Mouse (Mus musculus) thymus, adult 18-20 months (tissue): ENCODE results near the gene Il17rd.
A peak's percentile ranks its signal among the peaks of the same experiment; 100 is the strongest.

ENCODE experiments used
- DNase-seq, 2 experiments: peaks; one replicate each; pipeline ENCODE4 v3.0.0; 2022; ENCODE audit warnings: mixed read lengths in 2 of 2

The Il17rd gene

DNA sequence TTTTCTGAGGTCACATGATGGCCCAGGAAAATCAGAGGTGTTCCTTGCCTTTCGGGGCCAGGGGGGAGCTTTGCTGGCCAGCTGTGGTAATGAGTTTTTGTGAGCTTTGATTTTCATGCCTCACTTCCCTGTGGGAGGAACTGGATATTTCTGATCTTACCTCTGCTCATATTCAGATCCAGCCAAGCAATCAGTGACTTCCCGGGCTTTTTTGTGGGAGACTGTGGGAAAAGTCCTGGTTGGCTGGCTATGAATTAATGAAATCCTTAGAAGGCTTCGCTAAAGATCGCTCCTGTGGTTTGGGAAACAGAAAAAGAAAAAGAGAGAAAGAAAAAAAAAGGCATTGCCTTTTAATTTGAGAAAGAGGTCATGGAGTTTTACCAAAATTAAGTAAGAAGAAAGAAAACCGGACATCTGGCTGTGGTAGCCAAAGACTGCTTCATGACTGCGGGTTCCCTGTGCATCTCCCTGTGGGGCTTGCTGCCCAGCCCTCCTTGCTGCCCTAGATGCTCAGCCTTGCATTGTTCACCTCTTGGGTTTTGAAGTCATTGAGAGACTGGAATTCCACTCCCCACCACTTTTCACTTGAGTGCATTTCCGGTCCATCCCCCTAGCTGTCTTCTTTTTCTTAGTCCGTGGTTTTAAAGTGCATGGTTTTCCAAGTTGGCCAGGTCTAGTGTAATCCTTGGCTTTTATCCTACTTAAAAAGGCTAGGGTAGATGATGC is 9.7 kb downstream of the Il17rd start:
- no peak for DNase-seq

DNA sequence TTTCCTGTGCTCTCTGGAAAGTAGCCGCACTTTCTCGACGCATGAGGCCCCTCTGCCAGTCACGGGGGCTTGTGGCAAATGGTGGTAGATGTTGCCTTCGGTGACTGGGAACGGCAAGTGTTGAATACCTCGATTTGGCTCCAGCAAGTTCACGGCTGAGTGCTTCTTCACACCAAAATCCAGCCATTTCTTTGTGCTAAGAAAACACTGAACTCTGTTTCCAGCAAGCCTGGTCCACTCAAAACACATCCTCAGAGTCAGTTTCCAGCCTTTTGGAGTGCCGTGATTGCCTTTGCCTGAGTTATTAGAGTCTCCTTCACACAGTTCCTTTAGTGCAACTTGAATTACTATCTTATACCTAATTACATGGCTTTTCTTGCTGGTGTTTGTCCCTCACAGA is 11.3 kb downstream of the Il17rd start:
- no peak for DNase-seq

GRCm38 (mm10) chr14:27050560-27051510 is 12.1 kb downstream of the Il17rd start:
- DNase-seq = no peak

GRCm38 (mm10) chr14:27051511-27051895 is 12.8 kb downstream of the Il17rd start:
- DNase-seq = no peak

GRCm38 (mm10) chr14:27058535-27059223 is 19.9 kb downstream of the Il17rd start:
- DNase-seq = no peak

DNA sequence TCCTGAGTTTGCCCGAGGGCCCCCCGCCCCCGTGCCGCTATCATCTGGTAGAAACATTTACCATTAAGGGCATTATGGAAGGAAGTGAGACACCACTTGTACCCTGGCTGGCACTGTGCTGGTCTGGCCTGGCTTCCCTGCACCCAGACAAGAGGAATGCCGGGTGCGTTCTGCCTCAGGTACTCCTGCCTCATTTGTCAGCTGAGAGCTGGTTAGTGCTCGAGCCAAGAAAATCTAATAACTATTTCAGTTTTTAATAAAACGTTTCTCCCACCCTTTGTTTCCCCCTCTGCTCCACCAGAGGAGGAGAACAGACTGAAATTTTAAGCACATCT is 20.4 kb downstream of the Il17rd start:
- no peak for DNase-seq

DNA sequence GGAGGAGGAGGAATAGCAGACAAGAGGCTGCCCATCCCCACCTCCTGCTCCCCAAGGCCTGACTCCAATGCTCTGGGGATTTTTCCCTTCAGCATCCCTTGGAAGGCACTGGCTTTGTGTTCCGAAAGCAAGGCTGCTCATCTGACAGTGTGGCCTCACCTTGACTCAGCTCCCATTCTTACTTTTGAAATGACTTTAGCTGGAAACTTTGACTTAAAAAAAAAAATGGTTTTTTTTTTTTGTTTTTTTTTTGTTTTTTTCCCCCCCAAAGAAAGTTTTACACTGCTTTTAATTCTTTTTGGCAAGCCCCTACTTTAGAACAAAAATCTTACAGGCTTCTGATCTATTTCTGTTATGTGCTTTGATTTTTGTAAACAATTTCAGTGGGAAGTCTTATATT is 24.6 kb downstream of the Il17rd start:
- DNase-seq = no peak

DNA sequence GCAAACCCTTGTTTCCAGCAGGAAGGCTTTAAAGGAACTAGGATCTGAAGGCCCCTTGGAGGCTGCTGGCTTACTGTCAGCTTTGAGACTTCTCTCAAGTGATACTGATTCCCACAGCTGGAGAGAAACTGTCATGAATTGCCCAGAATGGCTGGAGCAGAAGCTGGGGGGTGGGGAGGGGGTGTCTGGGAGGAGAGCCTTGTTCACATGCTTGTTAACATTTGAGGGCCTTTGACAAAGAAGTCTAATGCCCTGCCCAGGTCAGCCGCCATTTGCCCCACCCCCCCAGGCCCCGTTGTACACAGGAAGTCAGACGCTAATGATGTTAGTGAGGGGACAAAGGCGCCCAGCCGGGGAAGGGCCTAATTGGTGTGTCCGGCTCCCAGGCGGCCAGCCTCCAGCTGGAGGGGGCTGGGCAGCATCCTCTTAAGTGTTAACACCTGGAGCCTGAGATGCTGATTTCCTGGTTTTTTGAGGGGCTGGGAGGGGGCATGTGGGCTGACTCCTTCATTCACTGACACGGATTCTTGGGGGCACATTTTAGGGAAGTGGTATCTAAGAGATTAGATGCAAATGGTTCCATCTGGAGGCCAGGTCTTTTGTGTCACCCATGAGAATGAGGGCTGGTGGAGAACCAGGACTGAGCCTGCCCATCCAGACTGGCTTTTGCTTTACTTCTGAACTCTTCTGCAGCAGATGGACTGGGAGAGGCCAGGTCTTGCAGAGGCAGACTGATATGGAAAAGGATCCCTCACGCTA is 27.6 kb downstream of the Il17rd start:
- no peak for DNase-seq

GRCm38 (mm10) chr14:27067866-27068271 is 29.1 kb downstream of the Il17rd start:
- DNase-seq = no peak

DNA sequence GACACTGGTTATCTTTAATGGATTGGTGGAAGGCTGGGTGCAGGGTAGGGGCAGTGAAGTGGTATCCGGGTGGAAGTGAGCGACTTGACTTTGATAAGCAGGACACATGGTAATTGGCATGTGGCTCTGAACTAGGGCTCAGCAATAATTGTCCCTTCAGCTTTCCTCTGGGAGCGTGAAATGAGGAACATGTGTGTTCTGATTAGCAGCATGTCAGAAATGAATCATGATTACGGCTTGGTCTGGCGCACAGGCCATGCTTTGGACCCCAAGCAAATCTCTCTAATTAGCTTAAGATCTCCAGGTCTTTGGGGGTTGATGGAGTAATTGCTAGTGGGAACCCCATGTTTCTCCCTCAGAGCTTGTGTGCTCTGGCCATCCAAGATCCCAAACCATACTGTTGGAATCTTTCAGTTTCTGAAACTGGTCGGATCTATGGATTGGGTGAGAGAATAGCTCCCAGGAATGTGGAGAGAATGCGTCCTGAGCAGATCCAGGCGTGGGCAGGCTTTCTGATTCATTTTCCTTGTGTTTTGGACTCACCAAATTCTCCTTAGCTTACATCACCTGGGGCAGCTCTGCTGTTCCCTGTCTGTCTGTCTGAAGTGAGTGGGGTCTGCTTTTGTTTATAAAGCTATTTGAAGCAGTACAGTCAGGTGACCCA is 30.8 kb downstream of the Il17rd start:
- DNase-seq = no peak

DNA sequence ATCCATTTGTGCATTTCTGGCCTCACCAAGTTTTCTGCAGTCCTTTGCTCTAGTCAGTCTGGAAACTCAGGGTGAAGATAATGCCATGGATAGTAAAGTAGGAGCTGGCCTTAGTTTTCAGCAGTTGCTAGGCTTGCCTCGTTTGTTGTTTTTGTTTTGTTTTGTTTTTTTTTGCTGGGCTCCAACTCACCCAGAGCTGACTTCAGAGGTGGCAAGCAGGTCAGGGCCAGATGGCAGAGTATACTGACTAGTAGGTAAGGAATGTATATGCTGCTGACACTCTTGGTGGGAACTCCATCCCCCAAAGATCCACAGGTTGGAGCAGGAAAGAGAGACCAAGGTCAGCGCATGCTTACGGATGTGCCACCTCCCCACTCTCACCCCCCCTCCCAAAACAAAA is 31.4 kb downstream of the Il17rd start:
- no peak for DNase-seq

DNA sequence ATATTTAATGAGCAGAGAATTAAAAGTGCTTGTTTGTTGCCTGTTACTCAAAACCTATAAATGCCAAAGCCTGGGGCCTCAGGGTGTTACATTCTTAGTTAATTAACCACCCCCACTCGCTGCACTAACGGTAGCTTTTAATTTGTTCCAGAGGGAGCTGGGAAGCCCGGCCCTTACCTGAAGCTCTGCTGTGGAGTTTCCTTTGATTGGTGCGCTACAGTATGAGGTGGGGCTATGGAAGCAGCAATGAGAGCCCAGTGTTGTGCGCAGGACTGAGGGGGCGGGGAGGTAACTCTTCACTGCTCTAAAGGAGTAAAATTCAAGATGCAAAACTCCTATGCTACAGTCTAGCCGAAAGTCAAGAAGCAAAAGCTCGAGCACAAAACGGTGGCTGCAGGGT is 32.0 kb downstream of the Il17rd start:
- no peak for DNase-seq

DNA sequence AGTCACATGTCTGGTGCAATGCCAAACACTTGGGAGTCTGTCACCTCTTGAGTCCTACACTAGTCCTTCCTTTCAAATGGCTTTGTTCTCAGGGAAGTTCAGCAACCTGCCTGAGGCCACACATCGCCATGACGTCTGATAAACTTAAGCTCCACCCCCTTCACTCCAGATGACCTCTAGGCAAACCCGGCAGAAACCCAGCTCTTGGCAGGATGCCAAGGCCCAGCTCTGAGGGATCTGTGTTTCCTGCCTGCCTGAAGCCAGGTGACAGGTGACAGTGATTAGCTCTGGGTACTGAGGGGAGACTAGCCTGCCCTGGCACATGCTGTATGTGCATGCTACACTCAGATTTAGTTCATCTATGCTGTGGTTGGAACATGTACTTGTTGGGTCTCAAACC is 33.2 kb downstream of the Il17rd start:
- DNase-seq = peak in 1 of 2 experiments; percentile 5

DNA sequence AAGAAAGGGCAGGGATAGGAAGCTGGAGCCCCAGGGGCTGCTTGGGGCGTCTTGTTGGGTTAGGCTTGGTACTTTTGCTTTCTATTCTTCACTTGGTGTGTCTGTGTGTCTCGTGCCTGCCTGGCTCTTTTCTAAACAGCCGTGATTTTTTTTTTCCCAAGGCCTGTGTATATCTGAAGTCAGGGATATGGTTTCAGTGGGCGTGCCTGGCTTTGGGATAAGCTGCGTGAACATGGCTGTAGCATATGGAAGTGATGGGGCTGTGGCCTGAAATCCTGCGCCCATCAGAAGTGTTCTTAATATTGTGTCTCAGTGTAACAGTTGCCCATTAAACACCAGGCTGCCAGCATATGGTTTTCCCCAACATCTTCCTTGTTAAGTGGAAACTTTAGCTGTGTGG is 36.3 kb downstream of the Il17rd start:
- no peak for DNase-seq

DNA sequence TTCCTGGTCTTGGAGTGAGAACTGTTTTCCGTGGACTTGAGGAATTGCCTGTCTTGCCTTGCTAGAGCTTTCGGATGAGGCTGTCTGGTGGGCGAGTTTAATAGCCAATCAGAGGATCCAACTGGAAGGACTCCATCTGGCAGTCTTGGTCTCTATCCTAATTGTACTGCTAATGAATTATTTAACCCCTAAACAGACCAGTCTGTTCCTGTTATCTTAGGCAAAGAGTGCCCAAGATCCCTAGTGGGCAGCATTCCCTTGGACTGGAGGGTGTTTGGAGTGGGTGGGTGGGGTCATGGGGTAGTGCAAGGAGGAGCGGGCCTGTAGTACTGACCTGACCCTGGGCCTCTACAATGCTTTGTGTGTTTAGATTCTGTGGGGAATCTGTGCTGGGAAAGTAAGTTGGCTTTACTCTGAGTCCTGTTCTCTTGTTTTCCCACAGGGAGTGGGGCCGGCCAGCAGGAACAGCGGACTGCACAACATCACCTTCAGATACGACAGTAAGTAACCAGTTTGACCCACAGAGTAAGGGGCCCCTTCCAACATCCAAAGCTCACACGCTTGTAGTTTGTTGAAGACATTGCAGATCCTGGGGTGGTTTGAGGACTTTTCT is 37.3 kb downstream of the Il17rd start:
- no peak for DNase-seq

DNA sequence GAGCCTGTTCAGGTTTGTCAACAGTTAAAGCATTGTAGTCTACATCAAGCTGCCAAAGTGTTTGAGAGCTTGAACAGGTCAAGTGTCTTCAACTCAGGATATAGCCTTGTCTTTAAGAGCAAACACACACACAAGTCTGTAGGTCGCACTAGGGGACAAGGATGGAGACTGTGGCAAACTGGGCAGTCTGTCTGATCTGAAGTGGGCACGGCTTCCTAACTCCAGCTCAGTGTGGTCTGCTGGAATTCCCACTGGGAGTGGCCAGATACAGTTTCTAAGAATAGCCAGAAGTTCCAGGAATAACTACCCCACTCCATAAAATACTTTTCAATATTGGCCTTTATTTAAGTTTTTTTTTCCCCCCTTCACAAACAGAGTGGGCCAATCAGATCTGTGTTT is 37.8 kb downstream of the Il17rd start:
- no peak for DNase-seq

DNA sequence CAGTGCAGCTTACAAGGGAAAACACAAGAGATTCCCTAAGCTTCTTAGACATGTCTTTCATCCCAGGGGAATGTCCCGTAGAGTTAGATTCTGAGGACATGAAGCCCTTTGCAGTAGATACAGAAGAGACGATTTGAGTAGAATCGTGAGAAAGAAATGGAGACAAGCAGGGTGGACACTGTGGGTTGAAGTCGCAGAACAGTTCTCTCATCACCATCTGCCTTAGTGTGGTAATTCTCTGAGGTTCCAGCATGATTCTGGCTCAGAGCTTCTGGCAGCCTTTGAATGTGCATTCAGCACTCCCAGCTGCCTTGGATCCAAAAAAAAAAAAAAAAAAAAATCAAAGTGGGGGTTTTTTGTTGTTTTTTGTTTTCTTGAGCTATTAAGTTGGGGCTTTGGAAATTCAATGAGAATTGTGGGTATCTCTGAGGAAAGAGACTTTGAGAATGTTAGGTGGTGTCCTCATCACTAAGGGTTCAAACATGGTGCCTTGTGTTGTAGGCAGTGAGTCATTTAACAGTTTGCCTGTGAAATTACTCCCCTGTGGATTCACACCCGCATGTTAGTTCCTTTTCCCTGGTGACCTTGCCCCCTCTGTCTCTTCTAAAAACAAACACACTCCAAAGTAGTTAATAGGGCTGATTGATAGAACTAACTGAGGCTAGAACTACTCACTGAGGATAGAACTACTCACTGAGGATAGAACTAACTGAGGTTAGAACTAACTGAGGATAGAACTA is 43.0 kb downstream of the Il17rd start:
- no peak for DNase-seq

GRCm38 (mm10) chr14:27085471-27085870 is 46.7 kb downstream of the Il17rd start:
- no peak for DNase-seq

DNA sequence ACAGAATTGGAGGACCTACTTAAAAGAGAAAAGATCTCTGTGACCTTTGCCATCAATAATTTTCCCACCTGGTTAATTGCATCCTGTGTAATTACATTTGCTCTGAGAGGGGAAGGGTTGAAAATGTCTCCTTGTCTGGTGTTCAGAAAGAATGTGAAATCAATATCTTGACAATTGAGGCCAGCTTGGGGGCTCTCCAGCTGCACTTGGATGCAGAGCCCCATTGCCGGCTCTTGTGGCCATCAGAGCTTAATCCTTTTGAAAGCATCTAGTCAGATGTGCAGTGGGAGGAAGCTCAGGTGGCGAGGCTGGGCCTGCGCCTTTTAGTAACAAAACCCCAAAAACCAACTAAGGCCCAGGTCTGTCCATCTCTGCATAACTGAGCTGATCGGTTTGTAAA is 47.3 kb downstream of the Il17rd start:
- DNase-seq = no peak

DNA sequence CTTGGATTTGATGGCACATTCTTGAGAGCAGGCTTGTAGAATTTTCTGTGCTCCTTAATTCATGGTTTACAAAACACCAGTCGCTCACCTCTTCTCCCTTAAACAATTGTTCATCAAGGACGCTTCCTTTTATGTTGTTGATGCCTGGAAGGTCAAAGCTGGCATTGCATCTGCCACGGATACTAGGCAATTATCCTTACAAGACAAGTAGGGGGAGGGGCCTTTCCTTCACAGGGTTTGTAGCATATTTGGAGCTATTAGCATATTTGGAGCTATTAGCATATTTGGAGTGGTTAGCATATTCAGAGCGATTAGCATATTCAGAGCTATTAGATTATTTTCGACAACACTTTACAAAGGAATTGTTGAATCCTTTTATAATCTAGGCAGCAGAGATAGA is 55.5 kb downstream of the Il17rd start:
- DNase-seq = no peak

DNA sequence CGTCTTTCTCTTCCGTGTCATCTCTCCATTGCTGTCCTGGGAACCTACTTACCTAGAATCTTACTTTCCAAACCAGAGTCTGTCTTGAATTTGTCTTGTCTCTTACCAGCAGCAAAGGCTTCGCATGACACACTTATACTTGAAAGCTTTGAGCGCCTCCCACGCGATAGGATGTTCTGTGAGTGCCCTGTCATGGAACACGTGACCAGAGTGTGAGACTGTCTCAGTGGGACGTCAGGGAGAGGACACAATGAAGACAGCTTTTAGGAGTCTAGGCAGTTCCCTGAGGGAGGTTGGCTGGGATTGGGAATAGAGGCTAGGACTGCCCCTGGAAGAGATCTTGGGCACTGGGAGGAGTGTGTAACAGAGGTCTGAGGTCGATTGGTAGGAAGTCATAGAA is 57.4 kb downstream of the Il17rd start:
- DNase-seq = no peak
